Mouse (Mus musculus) myocyte (in vitro differentiated cells): ENCODE data around the gene Tmem175.

ENCODE experiments used
- MAX ChIP-seq: IDR thresholded peaks from one replicate; pipeline ENCODE4 v1.6.1; 2011; ENCODE audit warnings: low read depth, mild to moderate bottlenecking, control low read depth
- MYOD1 ChIP-seq, 3 experiments: IDR thresholded peaks; one replicate each; pipeline ENCODE4 v1.6.1; 2011; ENCODE audit warnings: control low read depth in 2 of 3, low read depth in 2 of 3, mild to moderate bottlenecking in 2 of 3, moderate library complexity in 1 of 3; ENCODE audit not compliant: insufficient read length in 2 of 3, control insufficient read depth in 1 of 3
- POLR2AphosphoS2 ChIP-seq: IDR thresholded peaks from one replicate; pipeline ENCODE4 v1.6.1; 2011; ENCODE audit warnings: low read depth, control low read depth; ENCODE audit not compliant: insufficient read length
- TCF12 ChIP-seq: IDR thresholded peaks from one replicate; pipeline ENCODE4 v1.6.1; 2011; ENCODE audit warnings: mild to moderate bottlenecking, control low read depth; ENCODE audit not compliant: poor library complexity, insufficient read depth, severe bottlenecking

DNA sequence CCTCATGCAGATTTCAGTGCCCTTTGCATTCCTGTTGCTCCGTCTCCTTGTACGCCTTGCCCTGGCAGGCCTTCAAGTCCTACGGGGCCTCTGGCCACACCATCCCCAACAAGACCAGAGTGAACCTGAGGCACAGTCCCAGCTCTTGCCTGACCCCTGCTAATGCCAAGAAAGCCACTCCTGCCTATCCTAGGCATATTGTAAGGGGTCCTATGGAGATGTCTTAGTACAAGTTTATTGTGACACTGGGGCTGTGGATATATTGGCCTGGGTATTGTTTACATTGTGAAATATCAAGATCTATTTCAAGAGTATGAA is 16.7 kb downstream of the Tmem175 start:
- no peak for TF ChIP-seq MYOD1 (IDR thresholded peaks at IDR 0.05; ENCODE audit: control insufficient read depth in 1 of 3, insufficient read length in 2 of 3, low read depth in 2 of 3)
- no peak for TF ChIP-seq TCF12
- no peak for TF ChIP-seq MAX
- no peak for TF ChIP-seq POLR2AphosphoS2
